Mouse (Mus musculus) liver, embryonic 14.5 days (tissue): Measurements from ENCODE around the gene Pklr.

ENCODE experiments used
- CTCF ChIP-seq: IDR thresholded peaks from 2 replicates; pipeline ENCODE4 v1.5.1; 2016; ENCODE audit warnings: antibody characterized with exemption, low read depth, control low read depth
- EP300 ChIP-seq: IDR thresholded peaks from 2 replicates; pipeline ENCODE4 v1.6.1; 2016; ENCODE audit warnings: antibody characterized with exemption, low read depth

DNA sequence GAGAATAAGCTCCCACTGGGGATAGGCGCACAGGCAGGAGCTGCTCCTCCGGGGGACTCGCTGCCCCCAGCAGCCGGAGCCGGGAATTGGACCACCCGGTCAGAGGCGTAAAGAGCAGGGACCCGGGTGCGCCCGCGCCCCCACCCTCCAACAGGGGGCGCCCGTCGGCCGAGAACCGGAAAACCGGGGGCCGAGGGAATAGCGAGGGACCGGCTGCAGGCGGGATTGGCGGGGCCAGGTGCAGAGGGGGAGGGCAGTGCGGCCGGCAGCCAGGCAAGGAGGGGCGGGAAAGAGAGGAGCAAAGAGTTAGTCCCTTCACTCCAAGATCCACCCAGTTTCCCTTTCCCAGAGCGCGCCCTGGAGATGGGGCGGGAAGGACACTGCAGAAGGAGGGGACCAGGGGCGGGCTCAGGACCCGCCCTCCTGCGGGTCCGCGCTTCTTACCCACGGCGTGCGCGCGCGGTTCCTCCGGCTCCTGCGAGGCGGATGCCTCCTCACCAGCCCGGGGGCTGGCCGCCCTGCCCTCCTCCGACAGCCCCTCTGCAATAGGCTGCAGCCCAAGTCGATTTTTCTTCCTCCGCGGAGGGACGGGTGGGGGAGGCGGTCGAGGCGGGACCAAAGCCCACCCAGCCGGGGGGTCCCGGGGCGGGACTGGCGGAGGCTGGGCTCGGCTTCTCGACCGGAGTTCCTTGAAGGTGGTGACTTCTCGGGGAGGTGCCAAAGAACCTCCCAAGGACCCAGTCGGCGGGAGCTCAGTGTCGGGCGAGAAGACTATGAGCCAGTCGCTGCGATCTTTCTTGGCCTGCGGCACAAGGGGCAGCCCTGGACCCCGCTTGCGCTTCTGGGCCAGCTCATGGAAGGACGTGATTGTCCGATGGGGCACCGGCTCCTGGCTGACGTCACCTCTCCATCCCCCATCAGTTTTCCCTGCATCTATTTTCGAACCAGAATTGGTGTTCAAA, 45.0 kb upstream of the Pklr start:
- TF ChIP-seq CTCF (peak; percentile 90), EP300 (no peak)
